Mouse (Mus musculus) midbrain, postnatal 0 days (tissue): Measurements from ENCODE around the gene Ankrd44. TPM values are rescaled to one million over a fixed set of nuclear protein-coding genes. Genes with fewer than 3 reads are reported as not detected.

Source experiments
- ATAC-seq: fragments of 200-750 bp; cut with Nextera tagmentation; 2 replicates; pipeline ENCODE4 v1.8.0; 2017; ENCODE audit warnings: moderate number of reproducible peaks, mild to moderate bottlenecking, moderate TSS enrichment, moderate library complexity; ENCODE audit not compliant: low FRiP score
- DNase-seq: peaks from one replicate; pipeline ENCODE4 v3.0.0-alpha.2; 2015; ENCODE audit warnings: low spot score
- H3K27ac ChIP-seq: fragments of 300-500 bp; sonication (generic); 2 replicates; pipeline ENCODE4 v1.5.1; 2014; ENCODE audit warnings: low read depth, mild to moderate bottlenecking, low read length, mixed read lengths
- H3K27me3 ChIP-seq: fragments of 300-500 bp; sonication (generic); 2 replicates; pipeline ENCODE4 v1.6.1; 2014; ENCODE audit warnings: low read length, control low read depth, mixed read lengths; ENCODE audit not compliant: insufficient read depth
- H3K36me3 ChIP-seq: fragments of 300-500 bp; sonication (generic); 2 replicates; pipeline ENCODE4 v1.6.1; 2014; ENCODE audit warnings: low read length, control low read depth, mixed read lengths; ENCODE audit not compliant: insufficient read depth
- H3K4me1 ChIP-seq: fragments of 300-500 bp; sonication (generic); 2 replicates; pipeline ENCODE4 v1.6.1; 2014; ENCODE audit warnings: mild to moderate bottlenecking, control low read depth, antibody characterized with exemption, low read length, mixed read lengths; ENCODE audit not compliant: insufficient read depth
- H3K4me2 ChIP-seq: fragments of 300-500 bp; sonication (generic); 2 replicates; pipeline ENCODE4 v1.6.1; 2014; ENCODE audit warnings: low read depth, mild to moderate bottlenecking, low read length, mixed read lengths; ENCODE audit not compliant: poor library complexity, severe bottlenecking
- H3K4me3 ChIP-seq: fragments of 300-500 bp; sonication (generic); 2 replicates; pipeline ENCODE4 v1.5.1; 2014; ENCODE audit warnings: low read depth, mild to moderate bottlenecking, low read length, moderate library complexity
- H3K9ac ChIP-seq: fragments of 300-500 bp; sonication (generic); replicated peaks from 2 replicates; pipeline ENCODE4 v1.6.1; 2014; ENCODE audit warnings: mild to moderate bottlenecking, low read length, moderate library complexity, mixed read lengths; ENCODE audit not compliant: poor library complexity, severe bottlenecking
- H3K9me3 ChIP-seq: fragments of 300-500 bp; sonication (generic); 2 replicates; pipeline ENCODE4 v1.6.1; 2016; ENCODE audit warnings: low read length, control low read depth
- CTCF ChIP-seq: IDR thresholded peaks from 2 replicates; pipeline ENCODE4 v1.5.1; 2016; ENCODE audit warnings: antibody characterized with exemption, mild to moderate bottlenecking
- WGBS: fragments of 180-500 bp; shearing (Covaris S2); extraction: QIAGEN DNeasy Blood & Tissue Kit; methylation state at CpG from one replicate; pipeline ENCODE4 v1.1.7; 2014; 5-methylcytosine and 5-hydroxymethylcytosine counted together
- polyA plus RNA-seq: library from polyadenylated mRNA; unstranded; fragments of >200 nt; fragmentation: Nextera tagmentation; extraction: Ambion mirVana; gene quantifications from 2 replicates; pipeline ENCODE4 v1.2.1, GENCODE M21; 2015
- total RNA-seq: library from RNA; depleted of rRNA; stranded (reverse); fragments of >200 nt; gene quantifications from 2 replicates; pipeline ENCODE4 v1.2.3, GENCODE M21; 2014

Ankrd44 gene
- total and polyA plus RNA-seq, 2 experiments from 2014 or later = 16.7 to 51.6 TPM

GRCm38 (mm10) chr1:54924760-54925159 lies 1.4 kb downstream of the Ankrd44 start:
- H3K4me3 ChIP-seq = peak overlapping the region; percentile 83
- H3K9ac ChIP-seq = peak overlapping the region; percentile 96; the same call in 1 of the 2 replicates
- no peak overlapping the region for H3K27ac ChIP-seq
- no peaks in the 10 kb centered on the region for H3K9me3 ChIP-seq
- no peaks in the 10 kb centered on the region for H3K27me3 ChIP-seq
- WGBS = 52% methylated on average over 7 of the region's 7 CpGs
- TF ChIP-seq CTCF = no peak
- H3K36me3 ChIP-seq = no peaks in the 10 kb centered on the region
- H3K4me1 ChIP-seq = peaks cover 10% of the 10 kb centered on the region; the same call in 1 of the 2 replicates
- DNase-seq (no peak), ATAC-seq (no peak)
- peak overlapping the region; percentile 55 for H3K4me2 ChIP-seq

GRCm38 (mm10) chr1:54924309-54924685 lies 1.9 kb downstream of the Ankrd44 start:
- Histone ChIP-seq H3K9ac (0 out of 2 replicates have a peak overlapping the region, but pooled peaks have one; percentile 96), H3K27ac (no peak overlapping the region), H3K9me3 (no peaks in the 10 kb centered on the region), H3K4me2 (peak overlapping the region; percentile 55), H3K36me3 (no peaks in the 10 kb centered on the region), H3K4me3 (peak overlapping the region; percentile 83; the same call in 1 of the 2 replicates), H3K4me1 (peaks cover 10% of the 10 kb centered on the region; the same call in 1 of the 2 replicates), H3K27me3 (no peaks in the 10 kb centered on the region)
- ATAC-seq = no peak
- WGBS = 82% methylated on average over 4 of the region's 4 CpGs
- no peak for DNase-seq
- TF ChIP-seq CTCF = no peak

DNA sequence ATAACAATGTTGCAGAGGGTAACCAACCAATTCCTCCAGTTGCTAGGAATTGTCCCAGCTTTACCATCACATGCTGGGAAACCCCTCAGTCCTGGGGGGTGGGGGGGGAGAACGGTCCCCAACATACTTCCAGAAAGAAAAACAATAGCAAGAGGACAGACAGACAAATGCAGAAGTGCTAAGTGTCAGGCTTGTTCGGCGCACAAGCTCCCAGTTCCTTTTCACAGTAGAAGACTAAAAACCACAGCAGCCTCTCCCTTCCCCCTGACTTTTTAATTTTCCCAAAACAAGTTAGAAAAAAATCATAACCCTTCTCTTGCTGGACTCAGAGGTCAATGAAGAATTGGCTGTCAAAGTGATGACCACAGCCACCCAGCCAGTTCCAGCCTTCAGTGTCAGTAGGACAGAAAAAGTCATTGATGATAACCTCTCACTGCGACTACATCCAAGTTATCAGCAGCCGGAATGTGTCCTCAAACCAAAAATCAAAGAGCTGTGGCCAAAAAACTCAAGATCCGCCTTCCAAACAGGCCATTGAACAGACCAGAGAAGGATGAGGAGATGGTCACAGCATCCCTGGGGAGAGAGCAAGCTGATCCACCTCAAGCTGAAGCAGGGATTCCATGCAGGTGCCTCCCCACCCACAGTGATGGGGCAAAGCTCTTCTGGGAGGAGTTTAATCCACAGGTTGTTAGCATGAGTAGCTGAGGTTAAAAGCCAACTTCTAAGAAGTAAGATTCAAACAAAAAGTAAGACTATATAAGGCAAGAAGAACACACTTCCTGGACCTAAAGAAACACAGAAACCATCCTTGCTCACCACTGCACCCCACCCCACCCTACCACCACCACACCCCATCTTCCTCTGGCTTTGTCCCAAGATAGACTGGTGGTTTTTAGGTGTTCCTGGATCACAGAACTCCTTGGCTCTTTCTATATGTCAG lies 2.5 kb downstream of the Ankrd44 start:
- no peaks in the 10 kb centered on the region for H3K36me3 ChIP-seq
- H3K4me3 ChIP-seq = no peak overlapping the region
- H3K4me2 ChIP-seq = peak overlapping the region; percentile 55; the same call in 1 of the 2 replicates
- no peak overlapping the region for H3K9ac ChIP-seq
- no peaks in the 10 kb centered on the region for H3K27me3 ChIP-seq
- no peaks in the 10 kb centered on the region for H3K9me3 ChIP-seq
- DNase-seq (no peak), ATAC-seq (no peak)
- no peak for TF ChIP-seq CTCF
- WGBS = 83% methylated on average over 6 of the region's 6 CpGs
- H3K4me1 ChIP-seq = peaks cover 10% of the 10 kb centered on the region; the same call in 1 of the 2 replicates
- H3K27ac ChIP-seq = no peak overlapping the region

GRCm38 (mm10) chr1:54922707-54923106 lies 3.5 kb downstream of the Ankrd44 start:
- H3K4me2 ChIP-seq = no peak overlapping the region
- no peak for TF ChIP-seq CTCF
- H3K9ac ChIP-seq = no peak overlapping the region
- no peaks in the 10 kb centered on the region for H3K9me3 ChIP-seq
- H3K4me3 ChIP-seq = no peak overlapping the region
- no peak for ATAC-seq
- H3K27ac ChIP-seq = no peak overlapping the region
- H3K27me3 ChIP-seq = no peaks in the 10 kb centered on the region
- peak; percentile 89 for DNase-seq
- peaks cover 10% of the 10 kb centered on the region; the same call in 1 of the 2 replicates for H3K4me1 ChIP-seq
- H3K36me3 ChIP-seq = no peaks in the 10 kb centered on the region
- 75% methylated on average over 8 of the region's 8 CpGs for WGBS

DNA sequence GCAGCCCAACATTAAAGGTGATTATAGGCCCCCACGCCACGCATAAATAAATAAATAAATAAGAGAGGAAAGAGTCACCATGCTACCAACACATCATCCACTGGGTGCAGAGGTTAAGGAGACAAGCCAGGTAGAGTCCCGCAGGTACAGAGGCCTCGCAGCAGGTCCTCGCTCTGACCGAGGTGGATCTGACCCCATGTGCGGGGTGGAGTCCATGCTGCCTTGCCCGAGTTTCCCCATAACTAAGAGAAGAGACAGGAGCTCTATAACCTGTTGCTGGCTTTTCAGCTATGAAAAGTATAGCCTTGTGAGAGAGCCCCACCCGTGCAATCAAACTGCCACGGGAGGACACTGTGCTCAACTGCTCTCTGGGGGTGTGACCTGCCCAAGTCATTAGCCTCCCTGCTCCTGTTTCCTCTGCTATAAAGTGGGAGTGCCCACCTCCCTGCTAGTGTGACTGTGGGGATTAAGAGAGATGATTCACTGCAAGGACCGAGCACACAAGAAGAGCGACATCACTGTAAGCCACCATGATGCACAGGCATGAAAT lies 4.1 kb downstream of the Ankrd44 start:
- no peak for TF ChIP-seq CTCF
- Histone ChIP-seq H3K4me2 (no peak overlapping the region), H3K27me3 (no peaks in the 10 kb centered on the region), H3K4me1 (peaks cover 10% of the 10 kb centered on the region; the same call in 1 of the 2 replicates), H3K9ac (no peak overlapping the region), H3K27ac (no peak overlapping the region), H3K4me3 (no peak overlapping the region), H3K9me3 (no peaks in the 10 kb centered on the region), H3K36me3 (no peaks in the 10 kb centered on the region)
- 83% methylated on average over 12 of the region's 12 CpGs for WGBS
- ATAC-seq (no peak), DNase-seq (no peak)

- WGBS = 93% methylated on average over 4 of the region's 4 CpGs
- no peaks in the 10 kb centered on the region for H3K27me3 ChIP-seq
- H3K9me3 ChIP-seq = no peaks in the 10 kb centered on the region
- peaks cover 10% of the 10 kb centered on the region; the same call in 1 of the 2 replicates for H3K4me1 ChIP-seq
- no peak for DNase-seq
- H3K36me3 ChIP-seq = no peaks in the 10 kb centered on the region
- TF ChIP-seq CTCF = no peak
- no peak overlapping the region for H3K4me3 ChIP-seq
- H3K27ac ChIP-seq = no peak overlapping the region
- no peak overlapping the region for H3K4me2 ChIP-seq
- no peak overlapping the region for H3K9ac ChIP-seq
- ATAC-seq = no peak
Measured at GRCm38 (mm10) chr1:54920132-54920531, 6.1 kb downstream of the Ankrd44 start.
